Mouse (Mus musculus) heart, embryonic 13.5 days (tissue): ENCODE measurements around the gene Gm42742. TPM values are rescaled to one million over a fixed set of nuclear protein-coding genes. Genes with fewer than 3 reads are reported as not detected.

Experiments
- ATAC-seq: fragments of 200-750 bp; cut with Nextera tagmentation; 2 replicates; pipeline ENCODE4 v1.8.0; 2017; ENCODE audit warnings: moderate TSS enrichment; ENCODE audit not compliant: insufficient number of reproducible peaks, low FRiP score, low TSS enrichment; ENCODE audit errors: extremely low read depth
- H3K27ac ChIP-seq: fragments of 300-500 bp; sonication (generic); replicated peaks from 2 replicates; pipeline ENCODE4 v1.5.1; 2015; ENCODE audit warnings: moderate library complexity, mild to moderate bottlenecking, inconsistent platforms
- H3K27me3 ChIP-seq: fragments of 300-500 bp; sonication (generic); replicated peaks from 2 replicates; pipeline ENCODE4 v1.6.1; 2015; ENCODE audit warnings: mild to moderate bottlenecking, inconsistent platforms
- H3K36me3 ChIP-seq: fragments of 300-500 bp; sonication (generic); 2 replicates; pipeline ENCODE4 v1.6.1; 2015; ENCODE audit warnings: mild to moderate bottlenecking, inconsistent platforms
- H3K4me1 ChIP-seq: fragments of 300-500 bp; sonication (generic); 2 replicates; pipeline ENCODE4 v1.6.1; 2015; ENCODE audit warnings: inconsistent platforms
- H3K4me2 ChIP-seq: fragments of 300-500 bp; sonication (generic); 2 replicates; pipeline ENCODE4 v1.6.1; 2015; ENCODE audit warnings: inconsistent platforms, mild to moderate bottlenecking, moderate library complexity
- H3K4me3 ChIP-seq: fragments of 300-500 bp; sonication (generic); 2 replicates; pipeline ENCODE4 v1.5.1; 2015; ENCODE audit warnings: moderate library complexity, mild to moderate bottlenecking, inconsistent platforms
- H3K9ac ChIP-seq: fragments of 300-500 bp; sonication (generic); 2 replicates; pipeline ENCODE4 v1.6.1; 2015; ENCODE audit warnings: inconsistent platforms, mild to moderate bottlenecking, moderate library complexity
- H3K9me3 ChIP-seq: fragments of 300-500 bp; sonication (generic); 2 replicates; pipeline ENCODE4 v1.6.1; 2016; ENCODE audit warnings: inconsistent platforms
- WGBS: fragments of 180-500 bp; shearing (Covaris S2); methylation state at CpG from one replicate; pipeline ENCODE4 v1.1.7; 2015; ENCODE audit warnings: mixed read lengths; 5-methylcytosine and 5-hydroxymethylcytosine counted together
- polyA plus RNA-seq: library from polyadenylated mRNA; unstranded; fragments of >200 nt; fragmentation: Nextera tagmentation; extraction: Ambion mirVana; gene quantifications from 2 replicates; pipeline ENCODE4 v1.2.1, GENCODE M21; 2015

Gene Gm42742
- polyA plus RNA-seq, 1 experiment from 2014 or later = 25.7 TPM

GRCm38 (mm10) chr7:127012845-127013244, 8.1 kb downstream of the Gm42742 start:
- Histone ChIP-seq H3K4me2 (no peak overlapping the region), H3K4me1 (peaks cover 51% of the 10 kb centered on the region), H3K4me3 (no peak overlapping the region), H3K27me3 (no peaks in the 10 kb centered on the region), H3K36me3 (peaks cover 32% of the 10 kb centered on the region), H3K27ac (no peak overlapping the region), H3K9me3 (no peaks in the 10 kb centered on the region), H3K9ac (no peak overlapping the region)
- 94% methylated on average over 10 of the region's 10 CpGs for WGBS
- ATAC-seq = no peak

DNA sequence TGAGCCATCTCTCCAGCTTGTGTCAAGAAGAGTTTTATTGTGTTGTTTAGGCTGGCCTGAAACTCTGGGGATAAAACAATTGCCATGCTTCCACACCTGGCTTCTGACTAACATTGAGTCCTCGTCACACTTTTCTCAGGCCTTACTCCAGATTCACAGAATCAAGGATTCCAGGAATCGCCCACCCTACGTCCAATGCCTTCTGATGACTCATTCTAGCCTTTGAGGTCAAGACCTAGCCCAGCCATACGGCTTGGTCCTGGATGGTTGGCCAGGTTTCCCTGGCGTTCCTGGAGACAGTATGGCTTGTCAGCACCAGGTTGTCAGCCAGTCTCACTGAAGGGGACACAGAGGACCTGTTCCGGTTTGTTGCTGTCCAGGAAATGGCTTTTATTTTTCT, 8.5 kb downstream of the Gm42742 start:
- Histone ChIP-seq H3K4me2 (no peak overlapping the region), H3K4me1 (peaks cover 47% of the 10 kb centered on the region), H3K27ac (no peak overlapping the region), H3K9me3 (no peaks in the 10 kb centered on the region), H3K27me3 (no peaks in the 10 kb centered on the region), H3K9ac (no peak overlapping the region), H3K4me3 (no peak overlapping the region), H3K36me3 (peaks cover 32% of the 10 kb centered on the region)
- ATAC-seq = no peak
- WGBS = 68% methylated on average over 6 of the region's 6 CpGs

DNA sequence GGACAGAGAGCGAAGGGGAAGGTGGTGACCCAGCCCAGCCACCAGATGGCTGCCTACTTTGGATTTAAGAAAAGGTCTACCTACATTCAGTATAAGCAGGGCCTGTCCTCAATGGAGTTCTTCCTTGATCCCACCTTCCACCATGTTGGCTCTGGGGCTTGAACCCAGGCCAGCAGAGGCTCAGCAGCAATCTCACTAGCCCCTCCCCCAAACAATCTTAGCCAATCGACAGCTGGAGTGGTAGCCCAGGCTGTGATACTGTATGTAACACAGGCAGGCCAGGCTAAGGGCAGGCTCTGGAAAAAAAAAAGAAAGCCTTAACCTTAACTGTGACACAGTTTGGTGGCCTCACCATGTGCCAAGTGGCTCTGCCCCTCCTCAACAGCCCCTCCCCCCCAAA, 9.2 kb downstream of the Gm42742 start:
- 68% methylated on average over 2 of the region's 2 CpGs for WGBS
- Histone ChIP-seq H3K27me3 (no peaks in the 10 kb centered on the region), H3K9me3 (no peaks in the 10 kb centered on the region), H3K4me1 (peaks cover 46% of the 10 kb centered on the region), H3K4me3 (no peak overlapping the region), H3K27ac (no peak overlapping the region), H3K9ac (no peak overlapping the region), H3K4me2 (no peak overlapping the region), H3K36me3 (peaks cover 32% of the 10 kb centered on the region)
- ATAC-seq = no peak

DNA sequence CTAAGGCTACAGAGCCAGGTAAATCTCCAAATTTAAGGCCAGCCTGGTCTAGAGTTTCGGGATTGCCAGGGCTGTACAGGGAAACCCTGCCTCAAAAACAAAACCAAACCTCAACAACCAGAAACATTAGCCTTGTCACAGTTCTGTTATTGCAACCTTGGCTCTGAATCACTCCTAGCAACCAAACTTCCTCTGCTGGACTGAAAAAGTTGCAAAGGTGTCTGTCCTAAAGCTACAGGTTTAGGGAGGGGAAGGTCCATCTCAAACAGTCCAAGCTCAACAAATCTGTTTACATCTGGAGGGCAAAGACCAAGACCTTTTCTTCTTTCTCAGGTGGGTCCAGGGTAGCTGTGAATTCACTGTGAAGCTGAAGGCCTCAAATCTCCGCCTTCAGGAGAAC, 9.8 kb downstream of the Gm42742 start:
- Histone ChIP-seq H3K9ac (no peak overlapping the region), H3K4me3 (no peak overlapping the region), H3K27ac (no peak overlapping the region), H3K36me3 (peaks cover 32% of the 10 kb centered on the region), H3K9me3 (no peaks in the 10 kb centered on the region), H3K4me1 (peaks cover 48% of the 10 kb centered on the region), H3K4me2 (no peak overlapping the region), H3K27me3 (no peaks in the 10 kb centered on the region)
- WGBS = 94% methylated on average over 2 of the region's 2 CpGs
- no peak for ATAC-seq

- Histone ChIP-seq H3K9ac (peak overlapping the region; percentile 56; the same call in 1 of the 2 replicates), H3K4me2 (no peak overlapping the region), H3K27ac (peak overlapping the region; percentile 84), H3K36me3 (peaks cover 22% of the 10 kb centered on the region), H3K4me1 (peaks cover 35% of the 10 kb centered on the region), H3K9me3 (no peaks in the 10 kb centered on the region), H3K4me3 (no peak overlapping the region), H3K27me3 (no peaks in the 10 kb centered on the region)
- no peak for ATAC-seq
- WGBS = 82% methylated on average over 17 of the region's 17 CpGs
These were observed 11.4 kb downstream of the Gm42742 start for GRCm38 (mm10) chr7:127009307-127010085.

DNA sequence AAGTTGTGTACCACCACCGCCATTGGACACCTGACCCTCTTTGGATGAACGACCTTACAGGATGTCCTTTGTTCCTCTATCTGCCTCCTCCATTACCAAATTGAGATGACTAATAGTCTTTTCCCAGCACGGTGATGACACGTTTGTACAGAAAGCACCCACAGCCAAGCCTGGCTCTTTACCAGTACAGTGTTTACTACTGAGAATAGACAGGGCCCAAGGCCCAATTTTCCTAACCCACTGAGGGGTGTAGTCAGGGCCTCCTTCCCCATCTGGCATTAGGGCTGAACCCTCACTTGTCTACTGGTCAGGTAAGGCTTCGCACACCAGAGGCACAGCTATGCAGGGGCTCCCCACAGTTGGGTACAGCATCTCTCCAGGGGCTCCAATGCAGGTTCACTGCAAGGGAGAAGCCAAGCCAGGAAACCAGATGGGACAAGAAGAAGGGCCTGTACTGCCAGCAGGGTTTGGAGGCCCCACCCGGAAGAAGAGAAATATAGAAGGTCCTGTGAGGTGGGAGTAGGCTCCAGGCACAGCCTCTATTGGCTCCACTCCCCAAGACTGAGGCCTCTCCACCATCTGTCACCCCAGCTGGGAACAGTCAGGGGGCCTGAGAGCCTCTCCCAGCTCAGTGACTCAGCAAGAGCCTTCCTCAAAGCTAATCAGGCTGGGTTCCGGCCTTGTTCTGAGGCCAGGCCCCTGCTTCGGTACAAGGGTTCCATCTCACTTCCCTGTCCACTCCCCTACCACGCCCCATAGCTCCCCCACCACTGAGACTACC, 12.5 kb downstream of the Gm42742 start:
- Histone ChIP-seq H3K9me3 (no peaks in the 10 kb centered on the region), H3K9ac (peak overlapping the region; percentile 56)

DNA sequence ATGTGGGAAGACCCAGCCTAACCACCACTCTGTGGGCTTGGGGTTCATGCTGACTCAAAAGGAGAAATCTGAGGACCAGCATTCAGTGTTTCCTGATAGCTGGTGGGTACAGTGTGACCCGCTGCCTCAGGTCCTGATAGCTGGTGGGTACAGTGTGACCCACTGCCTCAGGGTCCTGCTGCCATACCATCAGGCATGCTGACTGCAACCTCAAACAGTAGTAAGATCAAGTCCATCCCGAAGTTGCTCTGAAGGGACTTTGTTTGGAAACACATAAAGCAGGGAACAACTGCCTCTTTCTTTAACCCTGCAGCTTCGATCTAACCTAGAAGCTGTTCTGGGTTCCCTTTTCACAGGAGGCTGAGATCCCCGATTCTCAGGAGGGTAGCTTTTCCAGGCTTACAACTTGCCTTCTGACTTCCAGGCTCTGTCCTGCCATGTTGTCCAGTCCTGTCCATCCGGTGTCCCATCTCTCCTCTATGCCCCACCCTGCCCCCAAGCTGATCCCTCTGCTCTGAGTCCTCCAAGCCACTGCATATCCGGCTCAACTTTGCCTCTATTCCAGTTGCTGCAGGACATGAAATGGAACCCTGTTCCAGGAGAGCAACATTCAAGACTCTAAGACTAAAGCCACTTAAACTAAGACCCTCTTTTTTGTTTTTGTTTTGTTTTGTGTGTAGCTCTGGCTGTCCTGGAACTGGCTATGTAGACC, 13.4 kb downstream of the Gm42742 start:
- Histone ChIP-seq H3K4me2 (no peak overlapping the region), H3K27me3 (no peaks in the 10 kb centered on the region), H3K4me3 (no peak overlapping the region), H3K4me1 (peaks cover 22% of the 10 kb centered on the region), H3K27ac (peak overlapping the region; percentile 84; the same call in 1 of the 2 replicates), H3K36me3 (peaks cover 10% of the 10 kb centered on the region), H3K9me3 (no peaks in the 10 kb centered on the region), H3K9ac (no peak overlapping the region)
- WGBS = 83% methylated on average over 6 of the region's 6 CpGs
- ATAC-seq = no peak

More for the DNA sequence above, 12.5 kb downstream of the Gm42742 start:
- Histone ChIP-seq H3K4me2 (no peak overlapping the region; the same call in 1 of the 2 replicates), H3K36me3 (peaks cover 19% of the 10 kb centered on the region), H3K27ac (peak overlapping the region; percentile 84), H3K4me1 (peaks cover 24% of the 10 kb centered on the region), H3K4me3 (no peak overlapping the region), H3K27me3 (no peaks in the 10 kb centered on the region)
- ATAC-seq = no peak; the same call in none of the 2 replicates
- 36% methylated on average over 9 of the region's 9 CpGs for WGBS

DNA sequence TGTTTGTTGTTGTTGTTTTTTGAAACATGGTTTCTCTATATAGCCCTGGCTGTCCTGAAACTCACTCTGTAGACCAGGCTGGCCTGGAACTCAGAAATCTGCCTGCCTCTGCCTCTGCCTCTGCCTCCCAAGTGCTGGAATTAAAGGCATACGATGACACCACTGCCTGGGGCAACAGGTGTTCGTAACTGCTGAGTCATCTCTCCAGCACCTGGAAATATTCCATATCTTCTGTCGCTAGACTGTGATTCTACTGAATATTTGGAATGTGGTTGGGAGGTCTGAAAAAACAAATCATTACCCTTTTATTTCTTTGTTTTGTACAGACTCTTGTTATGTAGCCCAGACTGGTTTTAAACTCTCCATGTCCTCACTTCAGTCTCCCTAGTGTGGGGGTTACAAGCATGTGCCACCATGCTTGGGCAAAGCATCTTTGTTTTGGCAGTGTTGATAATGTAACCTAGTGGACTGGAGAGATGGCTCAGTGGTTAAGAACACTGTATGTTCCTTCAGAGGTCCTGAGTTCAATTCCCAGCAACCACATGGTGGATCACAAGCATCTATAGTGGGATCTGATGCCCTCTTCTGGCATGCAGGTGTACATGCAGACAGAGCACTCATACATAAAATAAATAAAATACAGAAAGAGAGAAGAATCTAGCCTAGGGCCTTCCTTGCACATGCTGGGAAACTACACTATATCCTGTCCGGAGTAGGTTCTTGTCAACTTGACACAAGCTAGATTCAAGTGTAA, 16.6 kb downstream of the Gm42742 start:
- no peak for ATAC-seq
- no peaks in the 10 kb centered on the region for H3K36me3 ChIP-seq

DNA sequence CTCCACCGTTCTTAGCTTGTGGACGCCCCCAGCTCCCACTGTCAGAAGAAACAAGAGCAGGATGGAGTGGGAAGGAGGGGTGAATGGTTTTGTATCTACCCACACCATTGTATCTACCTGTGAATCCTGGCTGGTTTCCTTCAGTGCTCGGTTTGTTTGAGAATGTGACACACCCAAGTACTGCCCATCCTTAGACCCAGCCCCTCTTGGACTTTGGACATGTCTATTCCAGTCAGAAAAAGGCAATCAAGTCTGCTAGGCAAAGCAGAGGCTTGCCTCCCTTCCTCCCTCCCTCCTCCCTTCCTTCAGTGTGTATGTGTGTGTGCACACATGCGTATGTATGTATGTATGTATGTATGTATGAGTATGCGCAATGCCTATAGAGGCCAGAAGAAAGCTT, 17.3 kb downstream of the Gm42742 start:
- ATAC-seq = no peak
- Histone ChIP-seq H3K27ac (no peak overlapping the region), H3K9ac (no peak overlapping the region), H3K4me2 (no peak overlapping the region), H3K27me3 (no peaks in the 10 kb centered on the region), H3K4me1 (peaks cover 13% of the 10 kb centered on the region), H3K9me3 (no peaks in the 10 kb centered on the region), H3K36me3 (no peaks in the 10 kb centered on the region), H3K4me3 (no peak overlapping the region)
- WGBS = 85% methylated on average over 5 of the region's 5 CpGs

More for the DNA sequence above, 16.6 kb downstream of the Gm42742 start:
- Histone ChIP-seq H3K4me2 (no peak overlapping the region), H3K27me3 (no peaks in the 10 kb centered on the region), H3K27ac (no peak overlapping the region), H3K9me3 (no peaks in the 10 kb centered on the region), H3K4me1 (peaks cover 20% of the 10 kb centered on the region), H3K4me3 (no peak overlapping the region), H3K9ac (no peak overlapping the region)
- WGBS = 85% methylated on average over 4 of the region's 4 CpGs

- no peaks in the 10 kb centered on the region for H3K27me3 ChIP-seq
- no peak overlapping the region for H3K4me3 ChIP-seq
- H3K4me2 ChIP-seq = no peak overlapping the region
- peaks cover 22% of the 10 kb centered on the region for H3K36me3 ChIP-seq
- 0 out of 2 replicates have a peak, but pooled peaks cover 3% of the 10 kb centered on the region for H3K9me3 ChIP-seq
- no peak overlapping the region for H3K9ac ChIP-seq
- no peak for ATAC-seq
- no peaks in the 10 kb centered on the region for H3K4me1 ChIP-seq
- no peak overlapping the region for H3K27ac ChIP-seq
- WGBS = 62% methylated on average over 10 of the region's 10 CpGs
These were observed 21.3 kb downstream of the Gm42742 start for GRCm38 (mm10) chr7:126999568-126999967.
